Mouse (Mus musculus) heart, postnatal 36 days (tissue): Measurements from ENCODE around the gene Morn1. TPM values are rescaled to one million over a fixed set of nuclear protein-coding genes. Genes with fewer than 3 reads are reported as not detected.
A peak's percentile ranks its signal among the peaks of the same experiment; 100 is the strongest.
"Not testable (repeated sequence)": the region's sequence is repeated elsewhere in the genome, so short reads cannot be mapped to it uniquely, and the experiment has no call there.

Experiments used
- DNase-seq, 2 experiments: peaks; one replicate each; pipeline ENCODE4 v3.0.0; 2021 to 2022
- intact Hi-C: fragments of 180-260 bp; cut with DNase I; formaldehyde crosslinking; loops from one replicate; pipeline ENCODE4 v1.15.1; 2025
- total RNA-seq, 2 experiments: library from RNA; stranded (reverse); gene quantifications; 2 replicates each; pipeline ENCODE4 v1.2.3; 2021

Morn1 gene
- total RNA-seq, 2 experiments from 2014 or later, result 0.89 to 1.7 TPM

DNA sequence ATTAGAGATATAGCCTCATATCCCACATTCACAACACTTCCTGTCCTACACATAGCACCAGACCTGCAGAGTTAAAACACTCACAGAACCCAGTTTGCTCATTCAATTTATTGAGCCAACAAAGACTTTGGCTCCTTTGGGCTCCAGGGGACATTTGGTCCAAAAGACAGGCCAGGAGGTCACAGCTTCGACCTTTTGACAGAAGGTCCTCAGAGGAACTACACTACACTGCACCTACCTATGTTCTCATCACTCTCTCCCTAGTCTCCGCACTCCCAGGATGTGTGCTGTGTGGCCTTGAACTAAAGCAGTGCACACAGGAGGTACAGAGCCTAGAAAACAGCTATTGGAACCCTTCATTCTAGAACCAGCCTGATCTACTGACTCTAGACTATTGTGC, 10.6 kb upstream of the Morn1 start:
- intact Hi-C loops, result no loop called here
- DNase-seq, result no peak

DNA sequence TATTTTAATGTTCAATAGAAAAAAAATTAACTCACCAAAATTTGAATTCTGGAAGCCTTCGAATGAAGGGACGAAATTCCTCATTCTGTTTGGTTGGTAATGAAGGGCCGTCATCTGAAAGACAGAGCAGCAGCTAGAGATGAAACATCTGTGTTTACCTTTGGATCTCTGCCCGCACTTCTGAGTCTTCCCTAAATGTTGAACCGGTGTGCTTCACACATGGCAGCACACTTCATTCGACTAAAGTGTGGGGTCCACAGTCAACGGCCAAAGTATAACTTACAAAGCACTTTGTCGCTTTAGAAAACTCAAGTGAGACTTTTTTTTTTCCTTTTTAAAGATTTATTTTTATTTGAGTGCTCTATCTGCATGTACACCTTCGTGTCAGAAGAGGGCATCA, 9.7 kb upstream of the Morn1 start:
- intact Hi-C loops, result no loop called here
- DNase-seq, result no peak

DNA sequence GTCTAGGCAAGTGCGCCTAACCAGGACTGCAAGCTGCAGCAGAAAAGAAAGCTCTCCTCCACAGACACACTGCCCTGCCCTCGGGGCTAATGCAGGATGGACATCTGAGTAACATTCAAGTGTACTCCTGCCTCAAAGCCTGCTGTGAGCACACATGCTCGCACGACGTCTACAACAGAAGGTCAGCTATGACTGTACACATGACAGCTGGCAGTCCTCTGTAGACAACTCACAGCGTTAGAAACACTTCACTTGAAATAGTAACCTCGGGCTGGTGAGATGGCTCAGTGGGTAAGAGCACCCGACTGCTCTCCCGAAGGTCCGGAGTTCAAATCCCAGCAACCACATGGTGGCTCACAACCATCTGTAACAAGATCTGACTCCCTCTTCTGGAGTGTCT, 7.6 kb upstream of the Morn1 start:
- DNase-seq, intact Hi-C loops: not testable (repeated sequence)

DNA sequence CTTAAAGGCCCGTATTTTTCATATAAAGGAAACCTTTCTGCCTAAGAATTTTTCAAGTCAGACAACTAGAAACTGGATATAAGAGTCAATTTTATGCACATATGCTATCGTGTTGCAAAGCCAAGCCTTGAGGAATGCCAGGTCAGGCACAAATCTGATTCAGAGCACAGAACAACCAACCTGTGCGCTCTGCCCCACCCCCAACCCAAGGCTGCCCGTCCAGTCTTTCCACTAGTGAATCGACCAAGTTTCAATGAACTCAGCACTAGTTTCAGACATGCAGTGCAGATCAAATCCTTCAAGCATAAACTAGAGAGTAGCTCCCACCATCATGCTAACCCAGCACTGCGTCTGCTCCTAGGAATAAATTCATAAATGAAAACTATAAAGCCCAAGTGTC, 6.7 kb upstream of the Morn1 start:
- intact Hi-C loops, result no loop called here

DNA sequence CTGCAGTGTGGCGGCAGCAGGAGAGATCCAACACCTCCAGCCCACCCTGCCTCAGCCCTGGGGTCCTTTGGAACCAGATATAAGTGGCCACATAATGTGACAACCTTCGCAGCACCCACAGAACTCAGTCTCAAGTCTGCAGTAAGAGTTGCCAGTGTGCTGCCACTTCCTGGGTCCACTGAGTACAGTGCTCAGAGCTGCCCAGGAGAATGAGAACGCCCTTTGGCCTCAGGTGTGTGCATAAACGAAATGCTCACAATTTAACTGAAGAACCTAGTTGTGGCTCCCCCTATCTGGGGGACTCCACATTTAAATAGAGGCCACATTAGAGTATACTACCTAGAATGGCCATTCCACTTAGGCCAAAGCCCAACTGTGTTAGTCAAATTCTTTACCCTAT, 2.8 kb upstream of the Morn1 start:
- no peak for DNase-seq
- intact Hi-C loops, result no loop called here

More for the DNA sequence above, 6.7 kb upstream of the Morn1 start:
- no peak for DNase-seq

DNA sequence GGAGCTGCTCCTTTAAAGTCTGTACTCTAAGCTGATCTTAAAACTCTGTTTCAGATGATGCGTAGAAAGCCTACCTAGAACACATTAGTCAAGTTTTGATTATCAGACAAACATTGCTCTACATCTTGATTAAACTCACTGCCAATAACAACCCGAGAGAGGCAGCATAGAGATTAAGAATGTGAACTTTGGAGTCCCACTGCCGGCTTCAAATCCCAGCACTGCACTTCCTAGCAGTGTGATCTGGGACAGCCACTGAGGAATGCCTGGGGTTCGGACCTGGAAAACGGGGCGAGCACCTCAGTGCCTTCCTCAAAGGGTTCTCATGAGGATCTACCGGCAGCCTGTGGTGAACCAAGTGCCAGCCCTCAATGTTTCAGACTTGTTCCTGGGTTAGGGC, 2.0 kb upstream of the Morn1 start:
- intact Hi-C loops, result no loop called here
- no peak for DNase-seq

DNA sequence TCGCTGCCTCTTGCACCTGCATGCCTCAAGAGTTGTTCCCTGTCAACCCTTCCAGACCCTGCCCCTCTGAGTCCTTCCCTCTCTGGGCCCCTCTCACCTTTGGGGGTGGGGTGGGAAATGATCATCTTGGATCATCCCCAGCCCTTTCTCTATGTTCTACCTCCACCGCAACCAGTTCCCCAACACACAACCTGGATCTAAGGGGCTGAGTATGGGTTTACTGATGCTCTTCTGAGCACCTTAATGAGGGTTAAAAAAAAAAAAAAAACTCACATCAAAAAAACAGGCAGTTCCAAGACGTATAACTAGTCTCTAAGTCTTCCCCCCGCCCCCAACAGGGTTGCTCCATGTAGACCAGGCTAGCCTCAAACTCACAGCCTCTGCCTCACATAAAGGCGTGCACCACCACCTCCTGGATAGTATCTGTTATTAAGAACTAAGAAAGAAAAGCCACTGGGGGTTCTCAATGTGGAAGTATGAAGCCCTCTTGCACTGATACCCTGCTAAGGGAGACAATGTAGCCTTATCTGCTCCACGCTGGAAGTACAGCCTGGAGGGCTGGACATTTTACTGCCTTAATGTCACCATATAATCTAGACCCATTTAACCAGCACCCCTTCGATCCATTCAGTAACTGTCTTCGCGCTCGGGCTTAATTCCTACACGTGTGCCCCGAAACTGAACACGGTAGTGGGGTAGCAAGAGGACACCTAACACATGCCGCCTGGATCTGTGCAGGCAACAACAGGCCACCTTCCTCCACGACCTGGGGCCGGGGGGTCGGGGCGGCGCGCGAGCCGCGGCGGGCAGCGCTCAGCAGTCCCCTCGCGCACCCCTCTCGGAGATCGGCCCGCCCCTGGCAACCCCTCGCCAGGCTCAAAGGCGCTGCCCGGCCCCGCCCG, 920 bp upstream of the Morn1 start:
- DNase-seq, result no peak
- intact Hi-C loops, result no loop called here

DNA sequence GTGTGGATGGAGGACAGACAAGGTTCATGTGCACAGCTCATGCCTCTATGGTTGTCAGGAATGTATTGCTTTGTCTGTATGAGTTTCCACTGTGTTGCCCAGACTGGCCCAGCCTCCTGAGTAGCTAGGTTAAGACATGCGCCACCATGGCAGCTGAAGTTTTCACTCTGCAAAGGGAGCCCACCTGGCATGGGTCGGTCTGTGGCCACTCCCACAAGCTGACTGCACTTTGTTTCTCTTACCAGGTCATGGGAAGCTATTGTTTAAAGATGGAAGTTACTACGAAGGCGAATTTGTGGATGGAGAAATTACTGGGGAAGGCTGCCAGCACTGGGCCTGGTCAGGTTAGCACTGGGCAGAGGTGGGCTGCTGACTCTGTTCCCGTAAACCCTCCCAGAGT, 2.9 kb downstream of the Morn1 start:
- intact Hi-C loops, result no loop called here
- no peak for DNase-seq

DNA sequence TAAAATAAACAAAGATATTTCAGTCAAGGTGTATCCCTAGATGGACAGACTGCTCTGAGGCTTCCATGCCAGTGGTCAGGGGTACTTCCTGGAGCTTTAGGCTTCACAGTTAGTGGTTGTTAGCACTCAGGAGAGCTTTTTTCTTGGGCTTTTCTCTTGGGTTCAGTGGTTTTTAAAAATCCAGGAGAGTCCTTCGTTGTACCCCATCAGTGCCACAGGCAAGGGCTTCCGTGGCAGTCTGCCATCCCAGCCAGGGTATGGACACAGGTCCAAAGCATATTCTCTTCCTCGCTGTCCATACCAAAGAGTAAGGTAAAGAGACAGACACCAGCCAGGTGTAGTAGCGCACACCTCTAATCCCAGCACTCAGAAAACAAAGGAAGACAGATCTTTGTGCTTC, 3.8 kb downstream of the Morn1 start:
- DNase-seq, result no peak
- intact Hi-C loops, result no loop called here

DNA sequence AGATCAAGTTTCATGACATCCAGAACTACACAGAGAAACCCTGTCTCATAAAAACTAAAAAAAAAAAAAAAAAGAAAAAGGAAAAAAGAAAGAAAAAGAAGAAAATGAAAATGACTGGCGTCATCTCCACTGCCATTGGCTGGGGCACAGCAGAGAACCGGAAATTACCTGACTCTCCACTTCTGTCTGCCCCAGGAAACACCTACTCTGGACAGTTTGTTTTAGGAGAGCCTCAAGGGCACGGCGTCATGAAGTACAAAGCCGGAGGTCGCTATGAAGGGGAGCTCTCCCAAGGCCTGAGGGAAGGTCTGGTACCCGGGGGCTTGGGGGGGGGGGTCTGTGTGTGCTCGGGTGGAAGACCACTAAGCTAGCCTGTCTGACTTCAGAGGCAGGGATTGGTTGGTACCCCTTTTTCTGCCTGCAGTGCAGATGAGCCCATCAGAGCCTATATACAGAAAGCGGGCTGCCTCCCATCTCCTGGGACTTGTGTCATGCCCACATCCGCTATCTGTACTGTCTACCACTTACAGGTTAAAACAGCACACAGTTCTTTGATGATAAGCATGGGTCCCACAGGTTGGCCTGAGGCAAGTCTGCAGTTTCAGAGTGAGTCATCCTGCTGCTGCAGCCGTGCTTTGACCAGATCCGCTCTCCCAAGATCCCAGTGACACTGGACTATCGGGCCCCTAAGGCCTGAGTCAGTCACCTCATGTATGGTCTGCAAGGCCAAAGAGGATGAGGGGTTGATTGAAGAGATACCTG, 4.5 kb downstream of the Morn1 start:
- intact Hi-C loops, result no loop called here
- no peak for DNase-seq

DNA sequence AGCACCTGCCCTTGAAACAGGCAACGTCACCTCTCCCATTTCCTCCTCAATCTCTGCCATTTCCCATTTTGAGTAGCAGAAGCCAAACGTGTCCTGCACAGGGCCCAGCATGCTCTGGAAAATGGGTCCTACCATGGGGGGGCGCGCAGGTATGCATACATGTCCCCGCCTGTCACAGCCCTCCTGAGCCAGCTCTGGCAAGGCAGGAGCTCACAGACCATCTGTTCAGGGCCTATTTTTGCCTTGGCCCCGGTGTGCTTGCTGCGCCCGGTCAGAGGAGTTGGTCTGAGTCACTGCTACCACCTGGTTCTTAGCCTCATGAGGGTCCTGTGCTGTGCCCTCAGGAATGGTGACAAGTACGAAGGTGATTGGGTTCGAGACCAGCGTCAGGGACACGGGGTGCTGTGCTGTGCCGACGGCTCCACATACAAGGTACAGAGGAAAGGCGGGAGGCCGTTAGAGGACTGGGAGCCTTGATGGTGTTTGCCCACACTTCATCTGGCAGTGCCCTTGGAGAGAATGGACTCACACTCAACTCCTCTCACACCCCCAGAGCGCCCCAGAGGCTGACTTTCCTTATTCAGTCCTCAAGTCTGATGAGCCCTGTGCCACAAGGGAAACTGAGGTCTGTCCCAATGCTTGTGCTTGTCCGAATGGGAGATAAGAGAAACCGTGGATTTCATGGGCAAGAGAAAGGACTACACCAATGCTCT, 6.5 kb downstream of the Morn1 start:
- intact Hi-C loops, result no loop called here
- DNase-seq, result no peak

DNA sequence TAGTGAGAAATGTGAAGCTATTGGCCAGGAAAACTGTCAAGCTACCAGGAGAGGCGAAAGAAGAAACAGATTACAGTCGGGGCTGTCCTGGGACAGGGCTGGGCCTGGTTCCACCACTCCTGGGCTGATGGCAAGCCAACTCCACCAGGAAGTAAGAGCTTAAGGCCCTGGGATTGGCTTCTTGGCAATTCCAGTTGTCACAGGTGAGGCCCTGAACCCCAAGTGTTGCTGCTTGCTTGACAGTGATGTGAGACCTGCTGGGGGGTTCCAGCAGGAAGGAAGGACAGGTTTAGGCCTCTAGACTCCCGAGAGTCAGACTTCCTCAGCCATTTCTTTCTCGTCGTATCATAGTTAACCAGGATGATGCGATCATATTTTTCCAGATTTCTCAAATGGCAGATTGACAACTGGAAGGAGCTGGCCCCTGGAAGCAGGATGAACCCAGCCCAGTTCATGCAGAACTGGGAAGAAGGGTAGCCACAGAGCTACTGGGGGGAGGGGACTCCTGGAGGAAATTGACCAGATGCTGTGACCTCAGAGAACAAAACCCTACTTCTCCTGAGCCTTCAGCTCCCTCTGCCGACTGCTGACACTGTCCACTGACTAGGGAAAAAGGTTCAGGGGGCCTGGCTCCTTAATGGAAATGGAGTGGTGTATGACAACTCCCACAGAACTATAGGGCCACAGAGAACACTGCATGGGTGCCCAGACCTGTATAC, 7.2 kb downstream of the Morn1 start:
- DNase-seq, result no peak
- intact Hi-C loops, result loop anchor here (2.0 kb wide), 1 partner anchor 35 kb away; no protein-coding TSS in a partner anchor

DNA sequence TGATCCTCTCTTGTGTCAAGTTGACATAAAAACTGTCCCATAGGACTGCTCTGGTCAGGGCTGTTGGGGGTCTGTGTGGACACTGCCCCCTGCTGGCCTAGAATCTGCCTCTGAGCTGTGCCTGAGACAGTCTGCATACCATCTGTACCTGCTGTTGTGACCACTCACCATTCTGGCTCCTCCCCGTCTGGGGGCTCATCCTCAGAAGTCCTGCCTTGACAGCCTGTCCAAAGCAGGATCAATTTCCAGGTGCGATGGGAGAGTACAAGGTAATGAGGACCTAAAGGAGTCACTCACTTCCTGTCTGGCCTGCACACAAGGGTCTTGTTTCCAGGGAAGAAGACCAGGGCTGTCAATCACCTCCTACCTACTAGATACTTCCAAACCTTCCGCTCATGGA, 8.2 kb downstream of the Morn1 start:
- DNase-seq, result peak; percentile 51 to 64
- intact Hi-C loops, result loop anchor here (2.0 kb wide), 1 partner anchor 34 kb away; no protein-coding TSS in a partner anchor

DNA sequence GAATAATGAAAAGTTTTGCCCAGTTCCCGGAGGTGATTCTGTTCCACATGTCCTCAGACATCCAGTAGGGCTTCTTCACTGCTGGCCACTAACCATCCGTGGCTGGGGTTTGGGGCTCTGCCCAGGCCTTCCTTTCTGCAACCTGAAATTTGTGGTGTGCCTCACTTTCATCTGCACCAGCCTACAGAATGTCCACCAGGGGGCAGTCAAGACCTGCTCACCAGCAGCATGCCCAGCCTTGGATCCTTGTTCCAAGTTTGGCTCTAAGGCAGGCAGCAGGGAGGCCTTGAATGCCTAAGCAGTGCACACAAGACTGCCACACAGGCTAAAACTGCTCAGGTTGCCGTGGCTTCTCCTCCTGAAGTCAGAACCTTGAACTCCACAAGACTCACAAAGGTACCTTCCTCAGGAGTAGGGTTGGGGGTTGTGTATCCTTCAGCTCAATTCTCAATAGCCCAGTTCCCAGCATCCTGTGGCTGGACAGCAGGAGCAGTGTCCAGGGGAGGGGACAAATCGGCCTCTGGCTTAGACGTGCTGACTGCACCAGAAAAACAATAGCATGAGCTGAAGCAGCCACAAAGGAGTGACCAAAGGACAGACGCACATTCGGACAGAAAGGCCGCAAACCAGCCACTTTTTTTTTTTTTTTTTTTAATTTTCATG, 9.0 kb downstream of the Morn1 start:
- peak; percentile 83 to 86 for DNase-seq
- intact Hi-C loops, result loop anchor here (1.0 to 2.0 kb wide), 4 partner anchors 33 to 213 kb away; partner anchors contain the start of gene Faap20

DNA sequence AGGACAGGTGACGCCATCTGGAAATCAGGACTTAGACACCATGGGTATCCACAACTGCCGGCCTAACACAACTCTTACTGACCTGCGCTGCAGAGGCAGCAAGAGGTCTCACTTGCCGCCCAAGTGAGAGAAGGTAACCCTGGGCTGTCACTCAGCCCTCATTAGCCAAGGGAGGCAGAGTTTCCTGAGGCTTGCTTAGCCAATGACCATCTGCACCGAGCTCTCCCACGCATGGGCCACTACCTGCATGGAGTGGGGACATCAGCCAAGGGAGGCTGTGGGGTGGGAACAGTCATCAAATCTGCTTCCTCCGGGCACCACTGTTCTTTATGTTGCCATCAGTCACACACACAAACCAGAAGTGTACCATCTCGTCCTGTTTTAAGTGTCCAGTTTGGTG, 9.6 kb downstream of the Morn1 start:
- no peak for DNase-seq
- intact Hi-C loops, result loop anchor here (1.0 to 2.0 kb wide), 4 partner anchors 33 to 212 kb away; partner anchors contain the start of gene Faap20

DNA sequence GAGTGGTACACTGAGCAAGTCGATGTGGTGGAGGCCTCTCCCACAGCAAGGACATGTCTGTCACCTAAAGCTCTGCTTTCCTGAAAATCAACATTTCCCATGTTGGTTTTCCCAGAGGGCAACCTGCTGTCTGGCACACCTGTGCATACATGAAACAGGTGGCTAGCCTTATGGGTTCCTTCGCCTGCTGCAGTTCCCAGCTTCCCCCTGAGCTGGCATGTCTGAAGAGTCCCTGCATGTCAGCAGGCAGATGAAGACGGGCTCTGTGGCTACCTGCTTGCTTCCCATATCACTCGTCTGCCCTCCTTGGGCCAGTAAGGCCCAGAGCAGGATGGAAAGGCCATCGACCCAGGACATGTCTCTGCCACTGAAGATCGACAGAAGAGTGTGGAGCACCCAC, 11.1 kb downstream of the Morn1 start:
- DNase-seq, result no peak
- intact Hi-C loops, result no loop called here

DNA sequence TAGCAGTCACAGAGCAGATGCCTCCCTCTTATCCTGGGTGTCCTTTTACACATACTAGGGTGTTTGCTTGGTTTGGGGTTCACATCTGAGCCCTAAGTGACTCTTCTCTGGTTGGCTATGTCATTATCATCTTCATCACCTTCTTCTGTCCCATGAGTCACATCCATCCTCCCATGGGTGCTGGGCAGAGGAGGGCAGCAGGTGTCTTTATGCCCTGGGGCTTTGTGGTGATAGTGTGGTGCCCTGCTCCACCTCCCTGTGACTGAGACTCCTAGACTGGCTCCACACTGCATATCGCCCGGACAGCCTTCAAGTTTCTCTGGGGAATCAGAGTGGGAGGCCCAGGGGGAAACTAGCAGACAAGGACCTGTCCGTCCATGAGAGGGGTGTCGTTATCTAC, 12.2 kb downstream of the Morn1 start:
- DNase-seq, result no peak
- intact Hi-C loops, result no loop called here

DNA sequence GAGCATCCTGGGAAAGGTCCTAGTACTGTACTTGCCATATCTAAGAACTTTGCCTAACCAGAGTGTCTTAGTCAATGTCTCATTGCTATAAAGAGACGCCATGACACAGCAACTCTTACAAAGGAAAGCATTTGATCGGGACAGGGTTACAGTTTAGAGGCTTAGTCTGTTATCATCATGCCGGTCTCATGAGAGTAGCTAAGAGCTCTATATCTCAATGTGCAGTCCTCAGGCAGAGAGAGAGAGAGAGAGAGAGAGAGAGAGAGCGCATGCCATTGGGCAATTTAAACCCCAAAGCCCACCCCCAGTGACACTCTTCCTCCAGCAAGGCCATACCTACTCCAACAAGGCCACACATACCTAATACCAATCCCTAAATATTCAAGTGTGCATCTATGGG, 21.5 kb downstream of the Morn1 start:
- intact Hi-C loops, result no loop called here
- no peak for DNase-seq

DNA sequence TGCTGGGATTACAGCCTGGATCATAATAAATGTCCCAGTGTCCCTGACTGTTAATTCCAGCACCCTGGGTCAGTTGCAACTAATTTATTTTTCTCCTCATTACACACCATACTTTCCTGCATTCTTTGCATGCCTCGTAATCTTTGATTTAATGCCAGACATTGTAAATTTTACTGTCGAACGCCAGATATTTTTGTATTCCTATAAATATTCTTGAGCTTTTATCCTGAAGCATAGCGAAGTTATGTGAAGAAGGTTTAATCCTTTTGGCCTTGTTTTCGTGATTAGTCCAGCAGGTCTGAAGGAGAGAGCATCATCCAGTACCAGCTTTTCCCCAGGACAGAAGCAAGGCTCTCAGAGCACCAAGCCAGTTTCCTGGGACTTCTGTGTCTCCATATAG, 23.1 kb downstream of the Morn1 start:
- no peak for DNase-seq
- intact Hi-C loops, result no loop called here
